Mouse (Mus musculus): Measurements from ENCODE around the gene Ptges3. TPM values are rescaled to one million over a fixed set of nuclear protein-coding genes. Genes with fewer than 3 reads are reported as not detected.

The Ptges3 gene
- polyA plus RNA-seq, 1 experiment from 2014 or later, result 426 TPM

GRCm38 (mm10) chr10:128093496-128094294 lies 34.9 kb downstream of the Ptges3 start:
- Histone ChIP-seq H3K27ac (ENCODE audit: low read depth, low read length) (peak overlapping the region; percentile 90; the same call in 1 of the 2 replicates), H3K27me3 (replicated peaks; ENCODE audit: control insufficient read depth, insufficient read depth, low read length) (no peaks in the 10 kb centered on the region)
- WGBS, result 21% methylated on average over 13 of the region's 13 CpGs

GRCm38 (mm10) chr10:128094340-128094968 lies 35.7 kb downstream of the Ptges3 start:
- no peak overlapping the region for H3K27ac ChIP-seq (ENCODE audit: low read depth, low read length)
- H3K4me2 ChIP-seq (ENCODE audit: low read length), result peak overlapping the region; percentile 91
- WGBS, result 8% methylated on average over 19 of the region's 19 CpGs
- H3K4me3 ChIP-seq (ENCODE audit: low read depth, low read length), result peak overlapping the region; percentile 16
- H3K4me1 ChIP-seq (ENCODE audit: control insufficient read depth, insufficient read depth, low read length), result peaks cover 30% of the 10 kb centered on the region
- no peaks in the 10 kb centered on the region for H3K9me3 ChIP-seq (replicated peaks; ENCODE audit: control insufficient read depth, low read length)
- ATAC-seq, result peak; percentile 45
- 0 out of 2 replicates have a peak overlapping the region, but pooled peaks have one; percentile 6 for H3K9ac ChIP-seq (ENCODE audit: low read length)
- peak; percentile 79 for DNase-seq (ENCODE audit: low spot score)
- H3K27me3 ChIP-seq (replicated peaks; ENCODE audit: control insufficient read depth, insufficient read depth, low read length), result no peaks in the 10 kb centered on the region
- peaks cover 14% of the 10 kb centered on the region for H3K36me3 ChIP-seq (ENCODE audit: control insufficient read depth, insufficient read depth, low read length)

More at GRCm38 (mm10) chr10:128093496-128094294, 34.9 kb downstream of the Ptges3 start:
- Histone ChIP-seq H3K4me3 (ENCODE audit: low read depth, low read length) (peak overlapping the region; percentile 84), H3K9me3 (replicated peaks; ENCODE audit: control insufficient read depth, low read length) (no peaks in the 10 kb centered on the region), H3K36me3 (ENCODE audit: control insufficient read depth, insufficient read depth, low read length) (peaks cover 21% of the 10 kb centered on the region), H3K4me1 (ENCODE audit: control insufficient read depth, insufficient read depth, low read length) (peaks cover 30% of the 10 kb centered on the region), H3K9ac (ENCODE audit: low read length) (peak overlapping the region; percentile 79), H3K4me2 (ENCODE audit: low read length) (peak overlapping the region; percentile 91)
- ATAC-seq (no peak), DNase-seq (ENCODE audit: low spot score) (peak; percentile 20)

GRCm38 (mm10) chr10:128095003-128095636 lies 36.4 kb downstream of the Ptges3 start:
- WGBS, result 22% methylated on average over 9 of the region's 9 CpGs
- peaks cover 30% of the 10 kb centered on the region for H3K4me1 ChIP-seq (ENCODE audit: control insufficient read depth, insufficient read depth, low read length)
- no peaks in the 10 kb centered on the region for H3K9me3 ChIP-seq (replicated peaks; ENCODE audit: control insufficient read depth, low read length)
- no peak overlapping the region for H3K9ac ChIP-seq (ENCODE audit: low read length)
- DNase-seq (ENCODE audit: low spot score) (no peak), ATAC-seq (no peak)
- H3K27me3 ChIP-seq (replicated peaks; ENCODE audit: control insufficient read depth, insufficient read depth, low read length), result no peaks in the 10 kb centered on the region
- H3K27ac ChIP-seq (ENCODE audit: low read depth, low read length), result no peak overlapping the region
- H3K4me3 ChIP-seq (ENCODE audit: low read depth, low read length), result no peak overlapping the region
- peaks cover 7% of the 10 kb centered on the region; the same call in 1 of the 2 replicates for H3K36me3 ChIP-seq (ENCODE audit: control insufficient read depth, insufficient read depth, low read length)
- H3K4me2 ChIP-seq (ENCODE audit: low read length), result peak overlapping the region; percentile 91; the same call in 1 of the 2 replicates

GRCm38 (mm10) chr10:128096313-128096692 lies 37.5 kb downstream of the Ptges3 start:
- no peaks in the 10 kb centered on the region for H3K9me3 ChIP-seq (replicated peaks; ENCODE audit: control insufficient read depth, low read length)
- no peaks in the 10 kb centered on the region for H3K27me3 ChIP-seq (replicated peaks; ENCODE audit: control insufficient read depth, insufficient read depth, low read length)
- 0 out of 2 replicates have a peak overlapping the region, but pooled peaks have one; percentile 9 for H3K4me2 ChIP-seq (ENCODE audit: low read length)
- ATAC-seq (no peak), DNase-seq (ENCODE audit: low spot score) (no peak)
- no peaks in the 10 kb centered on the region for H3K36me3 ChIP-seq (ENCODE audit: control insufficient read depth, insufficient read depth, low read length)
- peaks cover 27% of the 10 kb centered on the region for H3K4me1 ChIP-seq (ENCODE audit: control insufficient read depth, insufficient read depth, low read length)
- H3K4me3 ChIP-seq (ENCODE audit: low read depth, low read length), result peak overlapping the region; percentile 99
- no peak overlapping the region for H3K9ac ChIP-seq (ENCODE audit: low read length)
- WGBS, result 24% methylated on average over 4 of the region's 4 CpGs
- no peak overlapping the region for H3K27ac ChIP-seq (ENCODE audit: low read depth, low read length)

GRCm38 (mm10) chr10:128096693-128097586 lies 38.2 kb downstream of the Ptges3 start:
- peak overlapping the region; percentile 93 for H3K9ac ChIP-seq (ENCODE audit: low read length)
- ATAC-seq, result peak; percentile 80
- H3K4me3 ChIP-seq (ENCODE audit: low read depth, low read length), result peak overlapping the region; percentile 99
- peaks cover 21% of the 10 kb centered on the region for H3K4me1 ChIP-seq (ENCODE audit: control insufficient read depth, insufficient read depth, low read length)
- DNase-seq (ENCODE audit: low spot score), result peak; percentile 93
- no peaks in the 10 kb centered on the region for H3K36me3 ChIP-seq (ENCODE audit: control insufficient read depth, insufficient read depth, low read length)
- peak overlapping the region; percentile 62 for H3K4me2 ChIP-seq (ENCODE audit: low read length)
- under 1% methylated on average over 72 of the region's 86 CpGs for WGBS
- H3K27me3 ChIP-seq (replicated peaks; ENCODE audit: control insufficient read depth, insufficient read depth, low read length), result no peaks in the 10 kb centered on the region
- H3K9me3 ChIP-seq (replicated peaks; ENCODE audit: control insufficient read depth, low read length), result no peaks in the 10 kb centered on the region
- peak overlapping the region; percentile 86 for H3K27ac ChIP-seq (ENCODE audit: low read depth, low read length)

- Histone ChIP-seq H3K4me1 (ENCODE audit: control insufficient read depth, insufficient read depth, low read length) (peaks cover 18% of the 10 kb centered on the region), H3K4me2 (ENCODE audit: low read length) (peak overlapping the region; percentile 62), H3K36me3 (ENCODE audit: control insufficient read depth, insufficient read depth, low read length) (no peaks in the 10 kb centered on the region), H3K4me3 (ENCODE audit: low read depth, low read length) (peak overlapping the region; percentile 99), H3K9ac (ENCODE audit: low read length) (peak overlapping the region; percentile 93), H3K27me3 (replicated peaks; ENCODE audit: control insufficient read depth, insufficient read depth, low read length) (no peaks in the 10 kb centered on the region), H3K27ac (ENCODE audit: low read depth, low read length) (peak overlapping the region; percentile 86), H3K9me3 (replicated peaks; ENCODE audit: control insufficient read depth, low read length) (no peaks in the 10 kb centered on the region)
- ATAC-seq, result peak; percentile 7; the same call in 1 of the 2 replicates
- 1% methylated on average over 13 of the region's 13 CpGs for WGBS
- DNase-seq (ENCODE audit: low spot score), result peak; percentile 68
These were observed 38.8 kb downstream of the Ptges3 start for GRCm38 (mm10) chr10:128097587-128097971.

- Histone ChIP-seq H3K27me3 (replicated peaks; ENCODE audit: control insufficient read depth, insufficient read depth, low read length) (no peaks in the 10 kb centered on the region), H3K4me3 (ENCODE audit: low read depth, low read length) (no peak overlapping the region), H3K9ac (ENCODE audit: low read length) (no peak overlapping the region), H3K4me1 (ENCODE audit: control insufficient read depth, insufficient read depth, low read length) (no peaks in the 10 kb centered on the region), H3K36me3 (ENCODE audit: control insufficient read depth, insufficient read depth, low read length) (peaks cover 50% of the 10 kb centered on the region), H3K9me3 (replicated peaks; ENCODE audit: control insufficient read depth, low read length) (no peaks in the 10 kb centered on the region), H3K27ac (ENCODE audit: low read depth, low read length) (no peak overlapping the region), H3K4me2 (ENCODE audit: low read length) (no peak overlapping the region)
- ATAC-seq (no peak), DNase-seq (ENCODE audit: low spot score) (no peak)
- WGBS, result 93% methylated on average over 4 of the region's 4 CpGs
These were observed 51.5 kb downstream of the Ptges3 start for GRCm38 (mm10) chr10:128110103-128110761.

GRCm38 (mm10) chr10:128111227-128111626 lies 52.5 kb downstream of the Ptges3 start:
- Histone ChIP-seq H3K36me3 (ENCODE audit: control insufficient read depth, insufficient read depth, low read length) (peaks cover 60% of the 10 kb centered on the region), H3K27me3 (replicated peaks; ENCODE audit: control insufficient read depth, insufficient read depth, low read length) (no peaks in the 10 kb centered on the region)
- no peak for DNase-seq (ENCODE audit: low spot score)

More at GRCm38 (mm10) chr10:128111227-128111626, 52.5 kb downstream of the Ptges3 start:
- Histone ChIP-seq H3K4me1 (ENCODE audit: control insufficient read depth, insufficient read depth, low read length) (no peaks in the 10 kb centered on the region), H3K9ac (ENCODE audit: low read length) (no peak overlapping the region), H3K4me2 (ENCODE audit: low read length) (no peak overlapping the region), H3K9me3 (replicated peaks; ENCODE audit: control insufficient read depth, low read length) (no peaks in the 10 kb centered on the region), H3K4me3 (ENCODE audit: low read depth, low read length) (no peak overlapping the region), H3K27ac (ENCODE audit: low read depth, low read length) (no peak overlapping the region)
- no peak for ATAC-seq
